Mouse (Mus musculus) kidney, postnatal 10 days (tissue): ENCODE measurements at regions not wholly inside any gene's neighbourhood (a gene's known extent, or its start where the extent isn't known, plus 50 kb on each side); places are given as distances from the start of the nearest gene placed in this dataset.
A peak's percentile ranks its signal among the peaks of the same experiment; 100 is the strongest.

ENCODE experiments used
- DNase-seq: peaks from one replicate; pipeline ENCODE4 v3.0.0; 2021; ENCODE audit warnings: mixed read lengths

GRCm38 (mm10) chr14:58567472-58567871 is 497.1 kb downstream of the Fgf9 start:
- DNase-seq: no peak

GRCm38 (mm10) chr14:58563082-58563481 is 492.7 kb downstream of the Fgf9 start:
- DNase-seq: no peak

GRCm38 (mm10) chr14:58550785-58551184 is 480.4 kb downstream of the Fgf9 start:
- DNase-seq: no peak

- no peak for DNase-seq
These were observed 475.4 kb downstream of the Fgf9 start for GRCm38 (mm10) chr14:58545778-58546177.

- no peak for DNase-seq
These were observed 472.9 kb downstream of the Fgf9 start for GRCm38 (mm10) chr14:58543140-58543767.

GRCm38 (mm10) chr14:58538135-58538534 is 467.8 kb downstream of the Fgf9 start:
- DNase-seq: no peak

- DNase-seq: peak; percentile 45
These were observed 450.7 kb downstream of the Fgf9 start for GRCm38 (mm10) chr14:58520976-58521549.

GRCm38 (mm10) chr14:58520384-58520783 is 450.0 kb downstream of the Fgf9 start:
- DNase-seq: no peak

GRCm38 (mm10) chr14:58519086-58519485 is 448.7 kb downstream of the Fgf9 start:
- DNase-seq: no peak

- no peak for DNase-seq
These were observed 446.2 kb downstream of the Fgf9 start for GRCm38 (mm10) chr14:58516543-58516942.

GRCm38 (mm10) chr14:58512177-58512576 is 441.8 kb downstream of the Fgf9 start:
- no peak for DNase-seq

- DNase-seq: peak; percentile 37
These were observed 441.2 kb downstream of the Fgf9 start for GRCm38 (mm10) chr14:58511571-58511985.

- DNase-seq: peak; percentile 21
These were observed 440.4 kb downstream of the Fgf9 start for GRCm38 (mm10) chr14:58510790-58511189.

- DNase-seq: no peak
These were observed 438.8 kb downstream of the Fgf9 start for GRCm38 (mm10) chr14:58509106-58509505.

GRCm38 (mm10) chr14:58506490-58506889 is 436.1 kb downstream of the Fgf9 start:
- no peak for DNase-seq

GRCm38 (mm10) chr14:58505841-58506240 is 435.5 kb downstream of the Fgf9 start:
- DNase-seq: no peak

- DNase-seq: no peak
These were observed 432.5 kb downstream of the Fgf9 start for GRCm38 (mm10) chr14:58502890-58503289.

- DNase-seq: no peak
These were observed 429.7 kb downstream of the Fgf9 start for GRCm38 (mm10) chr14:58500014-58500413.

GRCm38 (mm10) chr14:58499501-58499900 is 429.2 kb downstream of the Fgf9 start:
- peak; percentile 38 for DNase-seq

- no peak for DNase-seq
These were observed 428.7 kb downstream of the Fgf9 start for GRCm38 (mm10) chr14:58499071-58499470.

GRCm38 (mm10) chr14:58496902-58497301 is 426.6 kb downstream of the Fgf9 start:
- DNase-seq: no peak

- DNase-seq: no peak
These were observed 424.1 kb downstream of the Fgf9 start for GRCm38 (mm10) chr14:58494400-58494987.

GRCm38 (mm10) chr14:58492118-58492517 is 421.8 kb downstream of the Fgf9 start:
- no peak for DNase-seq

- no peak for DNase-seq
These were observed 418.5 kb downstream of the Fgf9 start for GRCm38 (mm10) chr14:58488803-58489202.
